Mouse (Mus musculus): Measurements from ENCODE around the gene Tas2r134. TPM values are rescaled to one million over a fixed set of nuclear protein-coding genes. Genes with fewer than 3 reads are reported as not detected.
A peak's percentile ranks its signal among the peaks of the same experiment; 100 is the strongest.

The Tas2r134 gene
- polyA plus RNA-seq, 1 experiment from 2014 or later: not detected

GRCm38 (mm10) chr2:51610897-51611296, 16.4 kb upstream of the Tas2r134 start:
- Histone ChIP-seq H3K9ac (0 out of 2 replicates have a peak overlapping the region, but pooled peaks have one; percentile 12), H3K4me2 (peak overlapping the region; percentile 46; the same call in 1 of the 2 replicates)
- 24% methylated on average over 2 of the region's 2 CpGs for WGBS

DNA sequence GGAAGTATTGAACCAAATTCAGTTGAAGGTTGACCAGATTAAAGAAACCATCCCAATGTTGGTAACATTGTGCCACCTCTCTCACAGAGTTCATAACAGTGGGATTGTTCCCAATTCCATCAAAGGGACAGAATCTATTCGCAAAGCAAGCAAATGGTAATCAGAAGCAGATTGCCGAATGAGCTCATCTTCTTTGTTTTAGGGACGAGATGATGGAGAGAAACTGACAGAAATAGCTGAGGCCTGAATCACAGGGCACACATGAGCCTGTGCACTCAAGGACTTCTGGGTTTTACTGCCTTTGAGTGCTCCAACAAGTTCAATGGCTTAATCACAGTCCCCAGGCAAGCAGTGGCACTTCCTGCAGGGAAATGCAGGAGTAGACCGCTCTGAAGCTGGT, 13.6 kb upstream of the Tas2r134 start:
- Histone ChIP-seq H3K4me1 (replicated peaks) (peaks cover 17% of the 10 kb centered on the region), H3K4me2 (no peak overlapping the region), H3K27me3 (no peaks in the 10 kb centered on the region), H3K9me3 (no peaks in the 10 kb centered on the region), H3K36me3 (no peaks in the 10 kb centered on the region), H3K9ac (no peak overlapping the region), H3K4me3 (no peak overlapping the region), H3K27ac (replicated peaks) (no peak overlapping the region)
- ATAC-seq (ENCODE audit: low read depth): no peak
- 71% methylated on average over 4 of the region's 4 CpGs for WGBS

More at GRCm38 (mm10) chr2:51610897-51611296, 16.4 kb upstream of the Tas2r134 start:
- ATAC-seq (ENCODE audit: low read depth): peak; percentile 78; the same call in 1 of the 2 replicates
- H3K27ac ChIP-seq (replicated peaks): peak overlapping the region; percentile 53
- H3K27me3 ChIP-seq: no peaks in the 10 kb centered on the region
- H3K9me3 ChIP-seq: no peaks in the 10 kb centered on the region
- no peaks in the 10 kb centered on the region for H3K36me3 ChIP-seq
- H3K4me1 ChIP-seq (replicated peaks): peaks cover 17% of the 10 kb centered on the region
- H3K4me3 ChIP-seq: no peak overlapping the region

DNA sequence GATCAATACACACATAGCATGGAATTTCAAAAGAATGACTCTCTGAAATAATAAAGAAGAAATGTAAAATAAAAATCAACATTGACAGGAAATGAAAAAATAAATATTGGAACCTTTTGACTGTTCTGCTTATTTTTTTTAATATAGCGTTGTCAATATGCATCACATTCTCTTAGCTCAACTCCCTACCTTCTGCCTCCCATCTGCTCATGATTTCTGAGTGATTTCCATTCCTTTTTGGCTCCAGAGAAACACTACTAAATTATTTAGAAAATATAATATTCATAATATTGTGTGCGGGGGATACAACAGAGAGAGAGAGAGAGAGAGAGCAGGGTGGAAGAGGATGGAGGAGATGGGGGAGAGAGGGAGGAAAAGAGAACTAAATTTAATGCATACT, 5.4 kb upstream of the Tas2r134 start:
- Histone ChIP-seq H3K36me3 (no peaks in the 10 kb centered on the region), H3K9ac (no peak overlapping the region), H3K9me3 (no peaks in the 10 kb centered on the region), H3K4me3 (no peak overlapping the region), H3K27me3 (no peaks in the 10 kb centered on the region), H3K4me2 (no peak overlapping the region), H3K4me1 (replicated peaks) (no peaks in the 10 kb centered on the region), H3K27ac (replicated peaks) (no peak overlapping the region)
- no peak for ATAC-seq (ENCODE audit: low read depth)
- 92% methylated on average over 2 of the region's 2 CpGs for WGBS

- no peak overlapping the region for H3K4me3 ChIP-seq
- no peak overlapping the region for H3K27ac ChIP-seq (replicated peaks)
- no peaks in the 10 kb centered on the region for H3K36me3 ChIP-seq
- no peaks in the 10 kb centered on the region for H3K9me3 ChIP-seq
- H3K4me1 ChIP-seq (replicated peaks): no peaks in the 10 kb centered on the region
- H3K9ac ChIP-seq: no peak overlapping the region
- no peaks in the 10 kb centered on the region for H3K27me3 ChIP-seq
- H3K4me2 ChIP-seq: no peak overlapping the region
- WGBS: 71% methylated on average over 3 of the region's 3 CpGs
- no peak for ATAC-seq (ENCODE audit: low read depth)
Observed at GRCm38 (mm10) chr2:51626007-51626406, 1.3 kb upstream of the Tas2r134 start.

GRCm38 (mm10) chr2:51631428-51631827, 4.1 kb downstream of the Tas2r134 start:
- Histone ChIP-seq H3K9me3 (no peaks in the 10 kb centered on the region), H3K4me3 (no peak overlapping the region), H3K9ac (no peak overlapping the region), H3K36me3 (no peaks in the 10 kb centered on the region), H3K4me1 (replicated peaks) (no peaks in the 10 kb centered on the region), H3K27me3 (no peaks in the 10 kb centered on the region), H3K27ac (replicated peaks) (no peak overlapping the region), H3K4me2 (no peak overlapping the region)
- 71% methylated on average over 2 of the region's 2 CpGs for WGBS
- ATAC-seq (ENCODE audit: low read depth): no peak

DNA sequence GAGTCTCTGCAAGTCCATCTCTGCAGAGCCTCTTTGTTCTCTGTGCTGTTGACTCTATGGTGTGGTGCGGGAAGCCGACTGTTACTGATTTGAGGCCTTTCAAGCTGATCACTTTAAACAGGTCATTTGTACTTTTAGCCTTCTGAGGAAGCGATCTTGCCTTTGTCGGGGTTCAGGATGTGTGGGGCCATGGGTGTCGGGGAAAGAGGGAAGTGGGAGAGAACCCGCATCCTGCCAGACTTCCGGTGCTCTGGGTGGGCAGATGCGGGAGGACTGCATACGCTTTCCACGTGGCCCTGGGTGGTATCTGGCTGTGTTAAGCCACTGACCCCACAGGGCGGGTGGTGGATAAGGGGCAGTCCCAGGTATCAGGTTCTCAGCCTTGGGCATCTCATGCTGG, 10.4 kb downstream of the Tas2r134 start:
- Histone ChIP-seq H3K9ac (no peak overlapping the region), H3K36me3 (no peaks in the 10 kb centered on the region), H3K27ac (replicated peaks) (no peak overlapping the region), H3K4me2 (no peak overlapping the region), H3K4me3 (no peak overlapping the region), H3K4me1 (replicated peaks) (0 out of 2 replicates have a peak, but pooled peaks cover 3% of the 10 kb centered on the region), H3K27me3 (no peaks in the 10 kb centered on the region), H3K9me3 (no peaks in the 10 kb centered on the region)
- ATAC-seq (ENCODE audit: low read depth): no peak
- 86% methylated on average over 11 of the region's 11 CpGs for WGBS

DNA sequence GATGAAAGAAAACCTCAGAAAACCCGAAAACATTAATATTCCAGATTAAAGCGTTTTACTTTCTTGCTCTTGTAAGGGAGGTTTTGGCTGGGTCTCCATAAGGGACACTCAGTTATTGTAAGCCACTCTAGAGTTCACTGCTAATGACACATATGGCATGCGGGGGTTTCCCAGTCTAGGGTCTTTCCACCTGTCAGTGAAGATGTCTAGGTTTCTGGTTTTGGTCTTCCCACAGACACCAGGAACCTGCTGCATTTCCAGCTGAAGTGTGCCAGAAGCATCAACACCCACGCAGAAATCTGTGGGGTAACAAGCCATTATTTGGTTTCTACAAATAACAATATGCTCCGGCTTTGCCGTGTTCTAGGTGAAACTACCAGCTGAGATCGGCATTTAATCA, 14.3 kb downstream of the Tas2r134 start:
- no peak overlapping the region for H3K9ac ChIP-seq
- no peaks in the 10 kb centered on the region for H3K9me3 ChIP-seq
- no peak for ATAC-seq (ENCODE audit: low read depth)
- WGBS: 93% methylated on average over 7 of the region's 7 CpGs
- H3K4me2 ChIP-seq: no peak overlapping the region
- 0 out of 2 replicates have a peak, but pooled peaks cover 2% of the 10 kb centered on the region for H3K4me1 ChIP-seq (replicated peaks)
- H3K27ac ChIP-seq (replicated peaks): no peak overlapping the region
- no peaks in the 10 kb centered on the region for H3K27me3 ChIP-seq
- H3K36me3 ChIP-seq: no peaks in the 10 kb centered on the region
- H3K4me3 ChIP-seq: no peak overlapping the region

DNA sequence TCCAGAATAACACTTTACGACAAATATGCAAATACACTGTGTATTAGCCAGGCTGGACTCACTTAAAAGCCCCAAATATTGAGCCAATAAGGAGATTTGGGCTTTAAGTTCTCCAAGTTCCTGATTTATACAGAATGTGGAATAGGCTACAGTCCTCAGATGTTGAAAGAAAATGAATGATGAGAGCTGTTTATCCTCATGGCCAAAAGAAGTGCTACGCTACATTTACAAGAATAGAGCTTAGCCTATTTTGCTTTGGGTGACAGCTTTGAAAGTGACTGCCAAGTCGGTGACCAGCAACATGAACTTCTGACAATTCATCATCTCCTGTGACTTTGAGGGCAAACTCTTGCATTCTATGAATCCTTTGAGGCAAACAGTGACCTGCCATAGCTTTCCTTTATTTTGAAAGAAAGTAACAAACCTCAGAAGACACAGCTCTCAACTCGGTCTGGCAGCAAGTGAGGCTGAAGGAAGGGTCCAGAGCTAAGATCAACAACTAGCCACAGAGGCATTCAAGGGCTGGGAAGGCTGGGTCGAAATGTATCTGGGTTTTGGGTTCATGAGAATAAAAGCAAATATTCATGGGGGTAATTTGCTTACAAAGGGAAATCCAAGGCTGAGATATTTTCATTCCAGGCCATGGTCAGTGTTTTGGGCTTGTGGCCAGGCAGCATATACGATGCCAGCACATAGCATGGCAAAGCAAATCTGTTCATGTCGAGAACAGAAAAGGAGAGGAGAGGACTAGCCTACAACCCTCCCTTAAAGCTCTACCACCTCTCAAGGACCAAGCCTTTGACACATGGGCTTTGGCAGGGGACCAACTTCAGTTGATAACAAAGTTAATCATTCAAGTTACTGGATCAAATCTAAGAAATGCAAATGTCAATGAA, 16.2 kb downstream of the Tas2r134 start:
- no peaks in the 10 kb centered on the region for H3K36me3 ChIP-seq
- H3K4me1 ChIP-seq (replicated peaks): no peaks in the 10 kb centered on the region
- no peak for ATAC-seq (ENCODE audit: low read depth)
- no peak overlapping the region for H3K4me3 ChIP-seq
- no peak overlapping the region for H3K4me2 ChIP-seq
- H3K27ac ChIP-seq (replicated peaks): no peak overlapping the region
- no peaks in the 10 kb centered on the region for H3K27me3 ChIP-seq
- 64% methylated on average over 7 of the region's 7 CpGs for WGBS
- no peaks in the 10 kb centered on the region for H3K9me3 ChIP-seq
- H3K9ac ChIP-seq: no peak overlapping the region

- no peak overlapping the region for H3K4me2 ChIP-seq
- H3K36me3 ChIP-seq: no peaks in the 10 kb centered on the region
- no peak for ATAC-seq (ENCODE audit: low read depth)
- H3K9ac ChIP-seq: no peak overlapping the region
- H3K4me3 ChIP-seq: no peak overlapping the region
- no peaks in the 10 kb centered on the region for H3K4me1 ChIP-seq (replicated peaks)
- H3K27me3 ChIP-seq: no peaks in the 10 kb centered on the region
- 92% methylated on average over 3 of the region's 3 CpGs for whole genome bisulfite sequencing
- no peak overlapping the region for H3K27ac ChIP-seq (replicated peaks)
- no peaks in the 10 kb centered on the region for H3K9me3 ChIP-seq
Observed at GRCm38 (mm10) chr2:51647972-51648371, 20.7 kb downstream of the Tas2r134 start.

DNA sequence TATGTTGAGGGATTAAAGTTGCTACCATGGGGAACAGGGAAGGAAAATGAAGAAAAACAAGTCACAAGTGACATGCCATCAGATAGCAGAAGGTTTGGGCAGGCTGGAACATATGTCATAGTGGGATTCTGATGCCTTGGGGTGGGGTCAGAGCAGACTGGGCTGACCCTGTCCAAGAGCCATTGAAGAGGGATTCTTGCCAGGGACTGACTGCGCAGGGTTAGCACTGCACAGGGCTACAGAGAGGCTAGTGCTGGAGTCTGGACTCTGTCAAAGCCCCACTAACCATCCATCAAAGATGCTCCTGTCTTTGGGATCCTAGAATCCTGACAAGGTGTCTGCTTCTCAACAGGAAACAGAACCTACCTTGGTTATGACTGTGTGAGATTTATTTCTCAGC, 22.6 kb downstream of the Tas2r134 start:
- Histone ChIP-seq H3K4me1 (replicated peaks) (no peaks in the 10 kb centered on the region), H3K9ac (no peak overlapping the region), H3K27me3 (no peaks in the 10 kb centered on the region), H3K4me3 (no peak overlapping the region), H3K9me3 (no peaks in the 10 kb centered on the region), H3K36me3 (no peaks in the 10 kb centered on the region), H3K27ac (replicated peaks) (no peak overlapping the region), H3K4me2 (no peak overlapping the region)
- ATAC-seq (ENCODE audit: low read depth): no peak
- 96% methylated on average over 1 of the region's 1 CpGs for WGBS

- no peak for ATAC-seq (ENCODE audit: low read depth)
- H3K9me3 ChIP-seq: no peaks in the 10 kb centered on the region
- no peak overlapping the region for H3K4me2 ChIP-seq
- no peaks in the 10 kb centered on the region for H3K4me1 ChIP-seq (replicated peaks)
- no peak overlapping the region for H3K9ac ChIP-seq
- 94% methylated on average over 10 of the region's 10 CpGs for WGBS
- no peak overlapping the region for H3K27ac ChIP-seq (replicated peaks)
- H3K4me3 ChIP-seq: no peak overlapping the region
- no peaks in the 10 kb centered on the region for H3K27me3 ChIP-seq
- H3K36me3 ChIP-seq: no peaks in the 10 kb centered on the region
Observed at GRCm38 (mm10) chr2:51652086-51652485, 24.8 kb downstream of the Tas2r134 start.

- Histone ChIP-seq H3K4me3 (no peak overlapping the region), H3K27ac (replicated peaks) (no peak overlapping the region), H3K9me3 (no peaks in the 10 kb centered on the region), H3K9ac (no peak overlapping the region), H3K27me3 (no peaks in the 10 kb centered on the region), H3K36me3 (no peaks in the 10 kb centered on the region), H3K4me2 (no peak overlapping the region), H3K4me1 (replicated peaks) (no peaks in the 10 kb centered on the region)
- no peak for ATAC-seq (ENCODE audit: low read depth)
- 46% methylated on average over 3 of the region's 3 CpGs for WGBS
Observed at GRCm38 (mm10) chr2:51657684-51658083, 30.4 kb downstream of the Tas2r134 start.

DNA sequence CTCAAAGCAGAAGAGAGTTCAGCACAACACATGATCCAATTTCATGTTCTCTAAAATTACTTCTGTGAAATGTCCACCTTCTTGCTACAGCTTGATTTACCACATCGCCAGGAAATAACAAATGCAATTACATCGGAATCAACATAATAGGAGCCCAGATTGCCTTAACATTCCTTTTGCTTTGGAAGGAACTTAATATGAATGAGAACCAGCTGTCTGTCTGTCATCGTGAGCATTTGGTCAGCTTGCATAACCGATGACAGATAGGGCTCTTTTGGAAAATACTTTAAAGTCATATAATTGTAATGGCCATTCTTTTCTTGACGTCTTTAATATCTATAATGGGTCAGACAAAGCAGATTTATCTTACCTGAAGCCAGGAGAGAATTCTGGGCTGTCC, 31.0 kb downstream of the Tas2r134 start:
- H3K4me1 ChIP-seq (replicated peaks): no peaks in the 10 kb centered on the region
- no peaks in the 10 kb centered on the region for H3K36me3 ChIP-seq
- H3K27ac ChIP-seq (replicated peaks): no peak overlapping the region
- WGBS: 63% methylated on average over 5 of the region's 5 CpGs
- no peak overlapping the region for H3K9ac ChIP-seq
- no peak overlapping the region for H3K4me2 ChIP-seq
- ATAC-seq (ENCODE audit: low read depth): no peak
- no peaks in the 10 kb centered on the region for H3K27me3 ChIP-seq
- H3K9me3 ChIP-seq: no peaks in the 10 kb centered on the region
- H3K4me3 ChIP-seq: no peak overlapping the region

All from neural tube, embryonic 13.5 days (tissue).